Mouse (Mus musculus): Measurements from ENCODE around the gene Zfp341.

Gene Zfp341

DNA sequence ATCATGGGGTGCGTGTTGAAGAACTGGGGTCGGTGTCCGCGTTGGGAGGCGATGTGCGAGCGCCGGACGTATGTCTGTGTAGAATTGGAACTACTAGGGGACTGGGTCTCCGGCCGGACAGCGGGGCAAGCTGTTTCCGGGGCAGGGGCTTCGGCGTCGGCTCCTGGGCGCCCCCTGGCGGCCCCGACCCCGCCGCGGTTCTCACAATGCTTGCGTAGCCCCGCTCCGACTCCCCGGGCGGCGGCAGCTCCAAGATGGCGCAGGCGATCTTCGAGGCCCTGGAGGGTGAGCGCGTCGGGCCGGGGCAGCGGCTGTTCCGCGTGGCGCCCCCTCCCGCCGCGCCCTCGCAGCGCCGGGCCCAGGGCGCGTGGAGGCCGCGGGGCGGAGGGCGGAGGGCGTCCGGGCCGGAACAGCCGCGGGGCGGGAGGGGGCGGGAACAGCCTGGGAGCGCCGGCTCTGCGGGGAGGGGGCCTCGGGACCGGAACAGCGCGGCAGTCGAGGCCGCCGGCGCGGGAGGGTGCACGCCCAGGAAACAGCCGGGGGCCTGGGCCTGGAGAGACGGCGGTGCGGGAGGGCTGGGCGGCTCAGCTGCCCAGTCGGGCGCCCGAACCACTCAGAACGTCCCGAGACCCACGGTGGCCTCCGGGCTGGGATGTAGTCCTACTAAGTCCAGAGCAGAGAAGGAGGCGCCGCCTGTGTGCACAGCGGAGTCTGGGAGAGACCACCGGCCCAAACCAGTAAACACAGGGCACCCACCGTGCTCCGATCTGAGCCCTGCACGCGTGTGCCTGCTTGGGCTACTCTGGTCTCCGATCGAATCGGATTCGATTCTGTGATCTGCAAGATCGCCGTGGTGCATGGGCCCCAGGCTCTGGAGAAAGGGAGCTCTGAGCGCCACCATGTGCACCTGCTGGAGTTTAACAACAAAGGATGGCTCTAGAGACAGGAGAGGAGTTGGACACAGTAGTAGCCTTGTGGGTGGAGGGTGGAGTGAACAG lies at the start of gene Zfp341, which contains the start of gene 4930519P11Rik:
Gene Zfp341, plus strand, starts transcription at position 180 of the 998 bp plus-strand sequence.
Gene 4930519P11Rik, minus strand, starts transcription at position 320 of the 998 bp plus-strand sequence.
- DNase-seq (ENCODE audit: inconsistent age in 2 of 2, low spot score in 1 of 2): peak; percentile 94 to 97

DNA sequence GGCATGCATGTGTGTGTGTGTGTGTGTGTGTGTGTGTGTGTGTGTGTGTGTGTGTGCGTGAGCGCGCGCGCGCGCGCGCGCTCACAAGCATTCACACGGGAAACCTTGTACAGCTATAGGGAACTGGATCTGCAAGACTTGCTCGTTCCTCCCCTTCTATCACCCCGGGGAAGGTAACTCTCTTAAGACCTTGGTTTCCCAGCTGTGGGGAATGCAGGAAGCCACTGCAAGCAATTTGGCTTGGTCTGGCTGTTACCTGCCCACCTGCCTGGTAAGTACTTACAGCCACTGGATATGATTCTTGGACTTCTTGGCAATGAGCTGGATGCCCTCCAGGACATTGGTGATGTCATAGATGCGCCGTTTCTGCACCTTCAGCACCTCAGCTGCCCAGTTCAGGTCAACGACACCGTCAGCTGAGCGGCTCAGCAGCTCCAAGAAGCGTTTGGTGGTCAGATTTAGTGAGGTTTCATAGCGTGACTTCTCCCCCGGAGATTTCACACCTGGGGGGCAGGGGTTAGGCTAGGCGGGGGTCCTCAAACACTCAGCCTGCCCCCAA lies 49.4 kb upstream of the Zfp341 start:
- no peak for DNase-seq (ENCODE audit: inconsistent age in 2 of 2, low spot score in 1 of 2)

DNA sequence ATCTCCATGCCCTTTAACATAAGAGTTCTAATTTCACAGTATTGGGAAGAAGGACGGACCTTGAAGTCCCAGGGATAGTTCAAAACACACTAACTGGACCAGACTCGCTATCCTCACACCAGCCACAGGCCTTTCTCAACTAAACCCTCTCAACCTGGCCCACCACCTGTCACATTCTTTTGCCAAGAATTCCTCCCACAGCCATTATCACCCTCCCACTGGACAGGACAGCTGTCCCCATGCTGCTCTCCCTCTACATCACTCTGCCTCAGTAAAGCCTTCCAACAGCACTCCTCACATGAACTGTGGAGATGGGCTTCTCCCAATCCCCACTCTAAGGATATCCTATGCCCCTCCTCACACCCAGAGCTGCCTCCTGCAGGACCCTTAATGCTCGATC lies 47.5 kb upstream of the Zfp341 start:
- DNase-seq (ENCODE audit: inconsistent age in 2 of 2, low spot score in 1 of 2): no peak

DNA sequence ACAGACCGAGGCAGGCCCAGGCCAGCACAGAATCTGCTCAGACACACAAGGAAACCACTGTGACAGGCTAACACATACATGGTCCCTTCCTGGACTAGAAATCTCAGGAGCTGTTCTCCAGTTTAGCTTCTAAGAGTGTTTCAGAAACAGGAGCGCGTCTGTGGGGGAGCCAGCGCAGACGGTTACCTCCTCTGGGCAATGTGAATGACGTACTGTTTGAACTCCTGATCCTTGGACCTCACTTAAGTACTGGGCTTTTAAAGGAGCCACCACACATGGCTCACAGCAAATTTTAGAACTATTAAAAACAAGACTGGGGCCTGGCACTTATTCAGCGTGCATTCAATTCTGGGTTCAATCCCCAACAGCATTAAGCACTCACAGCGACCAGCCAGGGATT lies 46.5 kb upstream of the Zfp341 start:
- DNase-seq (ENCODE audit: inconsistent age in 2 of 2, low spot score in 1 of 2): no peak

DNA sequence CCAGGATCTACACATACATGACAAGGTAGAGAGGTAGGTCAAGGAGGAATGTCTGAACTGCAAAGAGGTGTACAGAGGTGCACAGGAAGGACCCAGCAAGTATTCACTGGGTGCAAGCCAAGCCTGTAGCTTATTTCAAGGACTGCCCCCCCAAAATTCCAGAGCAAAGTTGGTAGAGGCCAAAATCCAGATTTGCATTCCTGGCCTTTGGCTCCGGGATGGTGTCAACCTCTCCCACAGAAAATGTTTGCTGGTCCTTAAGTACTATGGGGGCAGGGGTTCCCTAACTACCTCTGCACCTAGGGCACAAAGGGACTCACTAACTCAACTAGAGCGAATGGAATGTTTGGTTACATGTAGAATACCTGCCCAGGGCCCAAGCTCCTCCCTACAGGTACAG lies 45.3 kb upstream of the Zfp341 start:
- peak in 1 of 2 experiments; percentile 40 for DNase-seq (ENCODE audit: inconsistent age in 2 of 2, low spot score in 1 of 2)

DNA sequence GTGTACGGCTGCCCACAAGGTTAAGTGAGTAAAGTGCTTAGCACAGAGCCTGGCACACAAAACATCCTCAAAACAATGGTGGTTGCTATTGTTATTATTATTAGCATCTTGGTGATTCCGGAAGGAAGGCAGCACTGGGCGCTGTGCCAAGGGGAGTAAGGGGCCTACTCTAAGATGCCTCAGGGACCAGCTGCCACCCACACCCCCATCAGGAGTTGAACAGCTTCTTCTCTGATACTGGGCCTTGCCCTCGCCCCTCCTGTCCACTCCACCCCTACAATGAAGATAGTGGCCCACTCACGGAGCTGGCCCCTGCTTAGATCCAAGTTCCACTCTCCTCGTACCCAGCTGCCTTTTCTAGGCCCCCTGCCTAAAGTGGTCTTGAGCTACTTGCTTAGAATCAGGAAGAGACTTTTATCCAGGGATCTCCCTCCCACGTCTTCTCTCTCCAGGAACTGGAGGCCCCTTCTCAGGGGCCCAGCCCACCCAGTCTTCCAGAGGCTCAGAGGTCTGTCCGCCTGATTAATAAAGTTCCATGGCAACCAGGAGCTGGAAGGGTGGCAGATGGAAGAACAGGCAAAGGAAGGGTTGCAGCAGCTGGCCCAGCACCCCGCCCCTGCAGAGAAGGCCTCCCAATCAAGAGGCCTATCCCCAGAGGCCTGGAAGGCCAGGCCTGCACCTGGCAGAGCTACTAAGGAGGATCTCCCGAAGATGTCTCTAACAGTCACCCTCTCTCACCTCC lies 44.6 kb upstream of the Zfp341 start:
- DNase-seq (ENCODE audit: inconsistent age in 2 of 2, low spot score in 1 of 2): peak; percentile 40 to 65

DNA sequence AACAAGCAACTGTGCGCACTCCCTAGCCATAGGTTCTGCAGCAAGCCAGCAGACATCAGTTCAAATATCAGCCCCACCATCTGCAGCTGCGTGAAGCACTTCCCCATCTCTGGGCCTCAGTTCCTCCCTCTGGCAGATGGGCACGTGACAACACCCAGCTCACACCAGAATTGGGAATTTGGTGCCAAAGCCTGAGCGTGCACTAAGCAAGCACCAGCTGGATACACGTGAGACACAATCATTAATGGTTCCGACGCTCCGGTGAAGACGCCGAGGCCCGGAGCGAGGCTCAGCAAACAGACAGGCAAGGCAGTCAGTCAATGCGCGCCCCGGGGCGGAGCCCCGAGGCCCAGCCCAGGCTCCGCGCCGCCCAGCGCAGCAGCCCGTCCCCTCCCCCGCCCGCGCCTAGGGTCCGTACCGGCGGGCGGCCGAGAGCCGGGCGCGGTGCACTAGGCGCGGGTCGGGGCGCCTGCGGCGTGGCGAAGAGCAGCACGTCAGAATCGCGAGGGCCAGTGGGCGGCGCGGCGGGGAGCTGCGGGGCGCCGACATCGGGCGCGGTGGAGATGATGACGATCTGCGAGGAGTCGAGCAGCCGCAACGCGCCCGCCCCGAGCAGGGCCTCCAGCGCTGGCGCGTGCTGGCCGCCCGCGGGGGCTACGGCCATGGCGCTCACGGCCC lies 43.9 kb upstream of the Zfp341 start:
- DNase-seq (ENCODE audit: inconsistent age in 2 of 2, low spot score in 1 of 2): peak; percentile 81 to 93

DNA sequence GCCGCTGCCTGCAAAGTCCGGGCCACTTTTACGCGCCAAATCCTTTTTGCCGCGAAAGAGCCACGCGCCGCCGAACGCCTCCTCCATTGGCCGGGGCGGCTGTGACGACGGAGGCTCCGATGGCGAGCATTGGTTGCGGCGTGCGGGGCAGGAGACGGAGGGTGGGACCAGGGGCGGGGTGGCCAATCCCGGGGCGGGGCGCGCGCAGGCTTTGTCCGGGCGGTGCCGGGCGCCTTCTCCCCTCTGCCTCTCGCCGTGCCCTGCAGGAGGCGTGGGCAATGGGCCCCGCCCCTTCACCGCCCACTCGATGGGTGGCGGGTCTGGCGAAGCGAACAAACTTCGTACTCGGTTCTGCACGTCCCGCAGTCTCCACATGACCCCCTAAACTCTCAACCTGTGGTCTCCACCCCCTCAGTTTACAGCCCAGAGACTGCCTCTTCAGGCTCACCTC lies 43.2 kb upstream of the Zfp341 start, which contains the start of gene E2f1:
Gene E2f1, minus strand, starts transcription at position 57 of the 451 bp plus-strand sequence.
- DNase-seq (ENCODE audit: inconsistent age in 2 of 2, low spot score in 1 of 2): peak; percentile 95 to 97

DNA sequence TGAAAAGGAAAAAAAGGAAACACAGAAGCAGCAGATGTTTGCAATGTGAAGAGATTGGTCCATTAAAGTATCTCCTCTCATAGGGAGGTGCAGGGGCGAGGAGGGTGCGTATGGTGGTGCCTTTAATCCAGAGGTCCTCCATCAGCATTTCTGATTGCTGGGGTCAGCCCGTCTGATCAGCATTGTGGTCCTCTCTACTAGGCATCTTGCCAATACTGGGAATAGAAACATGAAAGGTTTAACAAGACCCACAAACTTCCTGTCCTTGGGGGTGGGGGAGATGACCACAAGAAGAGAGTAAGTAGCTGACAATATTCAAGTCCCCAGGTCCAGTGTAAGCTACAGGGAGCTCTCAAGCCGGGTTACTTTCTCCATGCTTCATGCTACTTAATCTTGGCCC lies 42.4 kb upstream of the Zfp341 start:
- DNase-seq (ENCODE audit: inconsistent age in 2 of 2, low spot score in 1 of 2): peak in 1 of 2 experiments; percentile 37

DNA sequence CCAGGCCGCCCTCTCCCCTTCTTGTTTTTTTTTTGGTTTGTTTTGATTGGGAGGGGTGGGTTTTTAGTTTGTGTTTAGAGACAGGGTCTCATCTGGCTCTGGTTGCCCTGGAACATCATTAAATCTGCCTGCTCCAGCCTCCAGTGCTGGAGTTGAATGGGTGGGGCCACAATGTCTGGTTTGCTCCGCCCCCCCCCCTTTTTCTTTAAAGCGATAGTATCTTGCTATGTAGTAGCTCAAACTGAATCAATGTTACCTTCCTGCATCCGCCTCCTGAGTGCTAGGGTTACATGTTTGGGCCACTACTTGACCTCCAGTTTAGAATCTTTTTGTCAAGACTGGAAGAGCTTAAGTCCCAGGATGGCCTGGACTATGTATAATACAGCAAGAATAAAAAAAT lies 41.8 kb upstream of the Zfp341 start:
- no peak for DNase-seq (ENCODE audit: inconsistent age in 2 of 2, low spot score in 1 of 2)

DNA sequence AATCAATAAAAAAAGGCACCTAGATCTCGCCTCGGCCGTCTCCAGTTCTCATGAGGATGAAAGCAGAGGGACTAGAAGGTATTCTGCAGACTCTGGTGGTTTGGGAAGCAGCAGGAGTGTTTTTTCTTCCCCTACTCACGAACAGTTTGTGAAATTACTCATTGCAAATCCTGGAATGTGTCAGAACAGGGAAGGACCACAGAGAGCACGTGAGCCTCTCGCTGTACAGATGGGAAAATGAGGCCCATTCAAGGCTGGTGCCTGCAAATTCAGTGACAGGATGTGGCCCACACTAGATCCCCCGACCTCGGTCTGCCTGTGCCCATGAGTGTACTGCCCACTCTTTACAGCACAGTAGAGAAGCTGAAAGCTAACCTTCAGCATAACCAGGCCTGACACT lies 41.1 kb upstream of the Zfp341 start:
- no peak for DNase-seq (ENCODE audit: inconsistent age in 2 of 2, low spot score in 1 of 2)

DNA sequence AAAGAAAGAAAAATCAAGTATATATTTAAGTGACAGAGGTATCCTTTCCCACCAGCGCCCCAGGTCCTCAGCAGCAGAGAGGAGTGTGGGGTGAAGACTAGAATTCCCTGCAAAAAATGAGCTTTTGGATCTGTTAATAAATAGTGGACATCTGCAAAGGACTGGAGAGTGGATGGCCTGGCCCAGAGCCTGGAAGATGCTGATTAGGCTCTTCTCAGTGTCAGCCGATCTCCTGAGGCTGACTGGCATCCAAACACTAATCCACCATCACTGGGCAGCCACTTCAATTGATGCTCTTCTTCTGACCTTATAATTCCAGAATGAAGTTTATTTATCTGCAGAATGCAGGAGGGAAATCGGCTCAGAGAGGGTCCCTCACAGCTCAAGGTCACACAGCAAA lies 40.1 kb upstream of the Zfp341 start:
- DNase-seq (ENCODE audit: inconsistent age in 2 of 2, low spot score in 1 of 2): no peak

DNA sequence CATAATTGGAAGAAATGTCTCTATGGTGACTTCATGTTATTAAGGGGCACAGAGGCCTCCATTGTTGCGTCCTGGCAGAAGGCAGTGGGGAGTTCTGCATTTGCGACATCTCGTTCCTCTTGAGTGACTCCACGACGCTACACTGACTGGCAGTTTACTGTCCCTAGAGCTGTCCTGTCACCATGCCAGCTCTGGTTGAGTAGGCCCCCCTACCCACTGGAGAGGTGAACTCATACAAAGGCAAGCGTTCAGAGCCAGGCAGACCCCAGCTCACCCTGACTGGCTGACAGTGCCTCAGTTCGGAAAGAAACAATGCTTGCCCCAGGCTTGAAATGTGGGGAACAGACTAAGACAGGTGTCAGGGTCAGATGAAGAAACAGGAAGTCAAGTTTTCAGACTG lies 38.8 kb upstream of the Zfp341 start:
- no peak for DNase-seq (ENCODE audit: inconsistent age in 2 of 2, low spot score in 1 of 2)

DNA sequence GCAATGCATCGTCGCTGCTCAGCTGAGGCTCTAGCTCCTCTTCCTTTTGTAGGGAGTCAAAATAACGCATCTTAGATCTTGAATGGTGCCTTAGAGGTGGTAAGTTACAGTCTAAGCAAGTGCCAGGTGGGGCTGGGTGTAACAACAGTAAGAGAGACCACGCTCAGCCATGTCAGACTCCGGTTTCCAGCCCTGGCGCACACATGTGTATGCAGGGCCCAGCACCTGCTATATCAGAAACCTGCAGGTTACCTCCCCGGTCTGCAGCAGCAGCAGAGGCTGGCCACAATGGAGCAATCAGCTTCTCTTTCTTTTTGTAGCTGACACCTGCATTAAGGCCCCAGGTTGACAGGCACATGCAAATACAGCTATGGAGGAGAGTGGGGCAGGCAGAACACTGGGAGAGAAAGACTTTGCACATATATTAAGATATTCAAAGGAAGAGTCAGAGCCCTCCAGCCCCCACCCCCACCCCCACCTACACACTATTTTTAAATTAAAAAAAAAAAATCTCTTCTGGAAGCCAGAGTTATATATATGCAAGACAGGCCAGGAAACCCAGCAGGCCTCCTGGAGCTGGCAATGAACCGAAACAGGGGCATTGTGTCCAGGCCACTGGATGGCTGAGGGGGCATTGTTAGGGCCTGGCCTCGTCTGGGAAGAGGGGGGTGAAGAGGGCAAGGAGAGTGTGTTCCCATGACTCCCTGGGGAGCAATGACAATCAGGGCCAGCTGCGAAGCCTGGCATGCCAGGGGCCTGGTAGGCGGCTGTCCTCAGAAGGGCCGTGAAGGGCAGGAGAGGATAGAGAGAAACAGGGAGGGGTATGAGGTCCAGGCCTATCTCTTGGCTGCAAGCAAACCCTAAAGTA lies 36.0 kb upstream of the Zfp341 start:
- no peak for DNase-seq (ENCODE audit: inconsistent age in 2 of 2, low spot score in 1 of 2)

DNA sequence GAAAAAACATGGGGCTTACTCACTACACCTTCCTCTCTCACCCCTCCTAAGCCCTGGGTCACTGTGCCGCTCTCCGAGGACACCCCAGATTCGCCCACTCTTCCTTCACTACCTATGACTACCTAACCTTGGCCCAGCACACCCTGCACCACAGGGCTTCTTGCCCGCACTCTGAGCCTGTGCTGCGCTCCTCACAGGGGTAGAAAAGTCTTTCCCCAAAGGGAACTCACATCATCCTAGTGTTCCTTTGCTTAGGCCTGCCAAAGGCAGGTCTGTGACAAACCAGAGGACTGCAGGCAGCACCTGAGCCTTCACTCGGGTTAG lies 35.4 kb upstream of the Zfp341 start:
- DNase-seq (ENCODE audit: inconsistent age in 2 of 2, low spot score in 1 of 2): no peak

DNA sequence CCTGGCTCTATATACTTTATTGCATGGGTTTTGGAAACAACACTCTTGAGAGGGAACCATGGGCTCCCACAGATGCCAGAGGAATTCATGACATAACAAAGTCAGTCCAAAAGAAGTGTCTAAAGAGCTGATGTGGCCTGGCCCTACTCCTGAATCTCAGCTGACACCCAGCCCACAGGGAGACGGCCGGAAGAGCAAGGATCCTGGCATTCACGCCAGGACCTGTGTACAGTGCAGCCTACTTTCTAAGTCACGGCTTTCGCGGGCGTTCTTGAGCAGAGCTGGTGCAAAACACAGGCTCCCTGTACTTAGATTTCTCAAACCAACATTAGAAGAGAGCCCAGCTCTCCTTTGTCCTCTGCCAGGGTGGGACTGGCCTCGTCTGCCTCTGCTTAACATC lies 32.5 kb upstream of the Zfp341 start:
- peak in 1 of 2 experiments; percentile 62 for DNase-seq (ENCODE audit: inconsistent age in 2 of 2, low spot score in 1 of 2)

DNA sequence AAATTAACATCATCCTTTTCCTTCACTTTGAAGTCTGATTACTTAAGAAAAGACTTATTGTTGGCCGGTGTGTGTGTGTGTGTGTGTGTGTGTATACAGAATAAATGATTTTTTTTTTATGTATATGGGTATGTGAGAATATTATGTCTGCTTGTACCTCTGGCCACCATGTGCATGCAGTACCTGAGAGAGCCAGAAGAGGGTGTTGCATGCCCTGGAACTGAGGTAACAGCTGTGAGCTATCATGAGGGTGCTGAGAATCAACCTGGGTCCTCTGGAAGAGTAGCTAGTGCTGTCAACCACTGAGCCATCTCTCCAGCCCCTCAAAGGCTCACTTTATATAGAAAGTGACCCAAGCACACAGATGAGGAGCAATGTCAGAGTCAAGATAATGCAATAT lies 31.7 kb upstream of the Zfp341 start:
- DNase-seq (ENCODE audit: inconsistent age in 2 of 2, low spot score in 1 of 2): no peak

DNA sequence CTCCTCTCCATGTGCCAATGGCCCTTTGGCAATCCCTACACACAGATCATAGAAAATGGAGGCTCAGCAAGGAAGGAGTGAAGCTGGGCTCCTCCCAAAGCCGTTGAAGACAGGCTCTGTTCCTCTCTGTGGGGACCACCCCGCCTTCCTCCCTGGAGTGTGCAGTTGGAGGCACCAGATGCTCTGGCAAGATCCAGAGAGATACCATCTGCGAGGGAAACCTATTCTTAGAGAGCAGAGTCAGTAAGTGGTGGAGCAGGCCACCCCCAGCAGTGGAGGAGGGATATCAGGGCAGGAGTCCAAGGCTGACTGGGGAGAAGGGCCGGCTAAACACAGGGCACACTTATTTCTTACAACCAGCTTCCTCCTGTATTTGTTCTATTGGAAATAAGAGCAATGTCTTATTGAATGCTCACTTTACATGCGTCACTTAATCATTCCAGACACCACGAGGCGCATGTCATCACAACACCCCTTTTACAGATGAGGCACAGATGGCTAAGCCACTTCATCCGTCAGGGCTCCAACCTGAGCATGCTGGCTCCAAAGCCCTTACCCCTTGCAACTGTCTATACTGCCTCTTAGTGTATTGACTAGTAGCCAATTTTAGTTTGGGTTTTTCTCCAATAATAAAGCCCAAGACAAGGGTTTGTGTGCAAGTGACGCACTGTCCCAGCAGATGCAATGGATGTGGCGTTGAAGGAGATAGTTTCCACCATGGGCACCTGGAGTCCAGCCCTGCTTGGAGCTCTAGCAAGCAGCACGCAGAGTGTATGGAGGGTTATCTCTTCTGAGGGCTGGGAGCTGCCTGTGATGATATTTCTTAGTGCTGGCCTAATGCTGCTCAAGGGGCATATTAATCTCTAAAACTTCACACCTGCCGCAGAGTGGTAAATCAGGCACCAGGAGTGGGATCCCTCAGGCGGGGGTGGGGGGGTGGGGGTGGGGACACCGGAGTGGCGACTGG lies 28.9 kb upstream of the Zfp341 start:
- DNase-seq (ENCODE audit: inconsistent age in 2 of 2, low spot score in 1 of 2): peak in 1 of 2 experiments; percentile 39
